Mouse (Mus musculus) heart, adult 9 months (tissue): ENCODE measurements around the gene Tfap2d.

Experiments used
- DNase-seq, 2 experiments: peaks; one replicate each; pipeline ENCODE4 v3.0.0; 2022; ENCODE audit warnings: low spot score in 2 of 2

The Tfap2d gene

DNA sequence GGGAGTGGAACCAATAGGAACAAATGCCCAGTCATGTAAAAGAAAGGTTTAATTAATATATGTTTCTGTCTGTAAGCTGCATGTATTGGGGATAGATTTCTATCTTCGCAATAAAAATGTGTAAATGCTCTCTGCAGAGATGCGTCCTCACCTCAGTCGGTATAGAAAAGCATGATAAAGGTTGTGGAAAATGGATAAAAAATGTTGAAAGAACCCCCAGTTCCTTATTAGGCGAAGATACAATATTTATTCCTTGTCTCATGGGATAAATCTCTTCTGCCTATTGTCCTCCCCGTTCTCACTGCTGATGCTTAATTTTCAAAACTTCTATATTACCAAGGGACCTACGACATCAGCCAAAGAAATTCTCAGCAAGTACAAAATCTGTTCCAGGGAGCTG lies at the start of gene Tfap2d:
Gene Tfap2d, plus strand, starts transcription at position 392 of the 400 bp plus-strand sequence.
- DNase-seq: no peak

DNA sequence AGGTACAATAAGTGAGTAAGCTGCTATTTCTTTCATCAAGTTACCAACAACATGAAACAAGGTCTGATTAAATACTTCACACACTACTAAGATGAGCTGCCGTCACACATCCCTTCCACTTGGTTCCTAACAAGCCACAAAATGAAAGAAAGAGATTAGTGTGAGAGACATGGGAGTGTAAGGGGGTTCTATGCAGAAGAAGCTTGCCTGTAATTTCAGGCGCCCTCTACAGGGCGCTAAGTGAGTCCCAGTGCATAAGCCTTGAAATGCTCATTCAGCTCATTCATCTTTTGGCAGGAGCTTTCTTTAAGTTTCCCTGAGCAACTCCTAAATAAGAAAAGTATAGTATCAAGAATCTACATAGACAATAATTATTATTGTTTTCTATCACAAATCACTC lies 46.5 kb upstream of the Tfap2d start:
- no peak for DNase-seq

DNA sequence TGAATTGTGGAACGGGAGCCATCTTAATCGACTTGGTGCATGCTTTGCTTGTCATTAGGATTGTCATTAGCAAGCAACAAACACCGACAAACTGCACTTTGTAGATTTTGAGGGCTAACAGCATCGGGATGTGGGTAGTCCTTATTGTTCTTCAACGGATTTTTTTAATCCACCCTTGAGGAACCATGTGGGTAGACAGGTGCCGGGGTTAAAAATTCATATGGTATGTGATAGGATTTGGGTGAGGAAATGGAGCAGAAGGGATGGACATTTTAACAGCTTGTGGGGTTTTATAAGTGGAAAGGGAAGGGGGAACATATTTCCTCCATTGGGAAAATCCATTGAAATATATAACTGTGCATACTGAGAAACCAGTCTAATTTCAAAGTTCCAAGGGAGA lies 46.0 kb upstream of the Tfap2d start:
- no peak for DNase-seq

DNA sequence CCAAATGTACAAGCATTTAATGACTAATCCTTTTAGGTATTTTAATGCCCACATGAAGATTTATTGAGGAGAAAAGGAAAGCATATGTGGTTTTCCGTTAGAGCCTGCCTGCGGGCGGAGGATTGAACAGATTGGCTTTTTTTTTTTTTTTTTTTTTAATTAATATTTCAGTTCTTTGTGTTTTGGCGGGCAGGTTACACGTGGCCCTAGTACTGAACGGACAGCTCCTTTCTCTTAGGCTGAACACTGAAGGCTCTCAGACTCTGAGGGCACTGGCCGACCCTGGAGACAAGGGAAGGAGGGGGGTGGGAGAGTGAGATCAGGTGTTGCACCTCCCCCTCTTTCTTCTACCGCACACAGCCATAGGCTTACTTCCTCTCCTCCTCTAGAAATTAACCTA lies 14.7 kb upstream of the Tfap2d start:
- DNase-seq: no peak

DNA sequence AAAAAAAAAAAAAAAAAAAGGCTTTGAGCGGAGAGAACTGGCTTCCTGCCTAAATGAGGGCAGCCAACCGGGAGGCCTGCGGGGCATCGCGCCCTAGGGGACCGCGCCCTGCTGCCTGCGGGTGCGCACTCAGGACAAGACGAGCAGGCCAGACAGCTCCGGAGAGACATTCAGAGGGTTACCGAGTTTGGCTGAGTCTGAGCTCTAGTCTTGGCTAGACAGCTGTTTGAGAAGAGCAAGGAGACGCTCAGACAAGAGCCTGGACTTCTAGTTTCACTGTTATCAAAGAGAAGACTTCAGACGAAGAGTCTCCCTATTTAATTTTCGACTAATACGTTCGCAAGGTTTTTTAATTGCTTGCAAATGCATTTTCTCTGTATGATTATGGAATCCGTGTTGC lies 5.9 kb upstream of the Tfap2d start:
- no peak for DNase-seq

DNA sequence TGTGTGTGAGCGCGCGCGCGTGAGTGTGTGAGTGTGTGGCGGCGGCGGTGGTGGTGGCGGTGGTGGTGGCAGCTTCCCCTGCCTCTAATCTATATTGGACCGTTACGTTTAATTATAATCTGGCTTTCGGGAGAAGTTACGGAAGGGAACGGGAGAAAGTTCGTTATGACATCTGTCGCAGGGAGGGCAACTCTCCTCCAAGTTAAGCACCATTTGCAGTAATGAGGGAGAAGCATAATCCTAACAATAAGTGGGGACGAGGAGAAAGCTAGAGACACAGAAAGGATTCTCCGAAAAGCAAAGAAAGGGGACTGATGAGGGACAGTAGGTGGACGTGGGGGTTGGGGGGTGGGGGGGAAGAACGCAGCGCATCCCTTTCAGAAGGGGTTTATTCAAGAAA lies 494 bp downstream of the Tfap2d start:
- no peak for DNase-seq

DNA sequence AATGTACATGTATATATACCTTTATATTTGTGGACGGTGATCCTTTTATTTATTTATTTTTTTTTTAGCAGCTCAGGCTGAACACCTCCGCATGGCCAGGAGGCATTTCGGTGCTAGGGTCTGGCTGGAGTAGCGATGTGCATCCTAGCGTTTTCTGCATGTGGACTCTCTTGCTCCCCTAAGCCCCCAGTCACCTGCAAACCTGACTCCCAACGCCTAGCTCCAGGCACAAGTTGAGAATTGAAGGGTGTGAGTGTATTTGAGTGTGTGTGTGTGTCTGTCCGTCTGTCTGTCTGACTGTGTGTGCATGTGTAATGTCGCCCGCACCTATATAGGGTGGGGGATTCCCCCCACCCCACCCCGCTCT lies 937 bp downstream of the Tfap2d start:
- DNase-seq: no peak

DNA sequence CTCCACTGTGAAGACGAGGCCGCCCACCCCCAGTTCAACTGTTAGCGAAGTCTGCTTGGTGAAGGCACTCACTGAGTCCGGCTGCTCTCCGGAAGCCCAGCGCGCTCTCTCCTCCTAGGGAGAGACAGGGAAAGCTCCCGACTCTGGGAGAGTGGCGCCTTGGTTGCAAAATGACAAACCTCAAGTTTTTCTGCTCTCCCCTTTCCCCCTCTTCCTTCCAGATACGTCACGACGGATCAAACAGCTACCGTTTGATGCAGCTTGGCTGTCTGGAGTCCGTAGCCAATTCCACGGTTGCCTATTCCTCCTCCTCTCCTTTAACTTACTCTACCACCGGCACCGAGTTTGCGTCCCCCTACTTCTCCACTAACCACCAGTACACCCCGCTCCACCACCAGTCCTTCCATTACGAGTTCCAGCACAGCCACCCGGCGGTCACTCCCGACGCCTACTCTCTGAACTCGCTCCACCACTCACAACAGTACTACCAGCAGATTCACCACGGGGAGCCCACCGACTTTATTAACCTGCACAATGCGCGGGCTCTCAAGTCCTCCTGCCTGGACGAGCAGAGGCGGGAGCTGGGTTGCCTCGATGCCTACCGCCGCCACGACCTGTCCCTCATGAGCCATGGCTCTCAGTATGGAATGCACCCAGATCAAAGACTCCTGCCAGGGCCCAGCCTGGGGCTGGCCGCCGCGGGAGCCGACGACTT lies 1.5 kb downstream of the Tfap2d start:
- DNase-seq: no peak

DNA sequence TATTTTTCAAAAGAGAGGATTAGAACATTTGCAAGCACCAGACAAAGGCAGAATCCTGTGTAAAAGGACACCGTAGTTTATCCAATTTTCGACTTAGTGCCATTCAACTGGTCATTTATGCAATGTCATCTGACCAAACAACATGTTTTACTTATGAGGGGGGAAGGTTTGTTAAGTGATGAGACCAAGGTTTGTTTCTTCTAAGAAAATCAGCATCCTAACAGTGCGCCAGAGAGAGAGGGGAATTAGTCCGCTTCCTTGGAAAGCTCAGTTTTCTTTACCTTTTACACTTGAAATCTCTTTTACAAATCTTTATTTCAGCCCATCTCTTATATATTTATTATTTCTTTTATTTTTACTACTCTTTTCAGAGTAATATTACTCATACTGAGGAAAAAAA lies 3.6 kb downstream of the Tfap2d start:
- no peak for DNase-seq

DNA sequence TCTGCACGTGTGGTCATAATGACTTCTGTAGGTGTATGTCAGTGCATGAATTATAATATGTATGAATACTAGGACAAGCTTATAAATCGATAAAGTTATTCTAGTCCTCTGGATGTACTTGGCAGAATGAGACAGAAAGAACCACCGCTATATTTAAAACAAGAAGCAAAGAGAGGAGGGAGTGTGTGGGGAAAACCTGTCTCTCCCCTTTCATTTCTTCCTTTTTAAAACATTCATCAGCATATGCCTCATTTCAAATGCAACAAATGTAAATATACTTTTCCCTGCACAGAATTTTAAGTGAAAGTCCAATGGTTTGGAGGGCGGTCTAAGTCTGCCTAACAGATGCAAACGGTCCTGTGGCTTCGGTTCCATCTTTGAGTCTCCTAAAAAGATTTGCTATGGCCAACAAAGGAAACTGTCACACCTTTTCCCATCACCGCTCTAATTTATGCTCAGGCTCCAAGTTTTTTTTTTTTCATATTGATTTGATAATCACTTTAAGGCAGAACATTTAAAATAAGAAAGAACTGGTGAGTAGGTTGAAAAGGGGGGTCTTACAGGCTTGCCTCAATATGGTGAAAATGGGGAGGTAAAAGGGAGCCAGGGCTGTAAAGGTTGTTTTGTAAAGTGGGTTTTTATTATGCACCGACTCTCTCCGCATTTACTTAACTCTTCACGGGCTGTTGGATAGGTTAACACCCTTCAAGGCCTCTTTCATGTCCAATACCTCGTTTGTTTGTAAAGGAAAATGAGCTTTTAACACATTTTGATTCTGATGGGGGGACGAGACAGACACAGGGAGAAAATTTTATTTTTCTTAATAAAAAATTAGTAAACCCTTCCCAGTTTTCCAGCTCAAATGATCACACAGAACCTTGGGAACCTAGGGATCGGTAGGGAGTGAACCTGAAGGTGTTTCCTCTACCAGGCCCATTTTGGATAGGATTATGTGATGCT lies 4.3 kb downstream of the Tfap2d start:
- DNase-seq: no peak

DNA sequence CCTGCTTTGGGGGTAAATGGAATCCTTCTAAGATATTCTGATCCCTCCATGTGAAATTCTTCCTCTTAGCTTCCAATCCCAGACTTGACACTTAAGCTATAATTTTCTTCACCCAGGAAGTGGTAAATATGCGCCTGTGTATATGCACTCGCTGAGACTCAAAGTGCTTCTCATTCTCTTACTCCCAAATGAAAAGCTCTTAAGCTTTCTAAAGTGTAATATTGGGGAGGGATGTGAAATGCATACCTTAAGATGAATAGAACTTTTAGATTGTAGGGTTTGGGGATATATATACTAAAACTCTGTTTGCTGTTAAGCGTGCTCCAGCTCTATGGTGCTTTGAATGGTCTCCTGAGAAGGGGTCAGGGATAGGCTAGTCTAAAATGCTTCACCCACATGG lies 5.0 kb downstream of the Tfap2d start:
- DNase-seq: no peak

DNA sequence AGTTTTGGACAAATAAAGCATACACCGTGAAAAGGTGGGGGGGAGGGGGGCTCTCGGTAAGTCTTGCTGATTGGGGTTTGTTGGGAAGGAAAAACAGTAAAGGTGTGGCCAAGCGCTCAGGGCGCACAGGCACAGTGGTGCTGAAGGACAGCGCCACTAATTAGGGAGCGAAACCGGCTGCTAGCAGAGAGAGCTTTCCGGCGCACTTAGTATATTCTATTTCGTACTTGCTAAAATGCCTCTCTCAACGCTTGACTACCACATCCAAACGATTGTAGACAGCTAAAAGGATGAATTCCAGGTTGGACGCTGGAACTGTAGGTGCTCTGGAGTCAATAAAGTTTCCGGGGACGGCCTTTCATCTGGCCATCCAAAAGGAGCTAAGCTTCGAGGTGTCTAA lies 6.9 kb downstream of the Tfap2d start:
- no peak for DNase-seq

DNA sequence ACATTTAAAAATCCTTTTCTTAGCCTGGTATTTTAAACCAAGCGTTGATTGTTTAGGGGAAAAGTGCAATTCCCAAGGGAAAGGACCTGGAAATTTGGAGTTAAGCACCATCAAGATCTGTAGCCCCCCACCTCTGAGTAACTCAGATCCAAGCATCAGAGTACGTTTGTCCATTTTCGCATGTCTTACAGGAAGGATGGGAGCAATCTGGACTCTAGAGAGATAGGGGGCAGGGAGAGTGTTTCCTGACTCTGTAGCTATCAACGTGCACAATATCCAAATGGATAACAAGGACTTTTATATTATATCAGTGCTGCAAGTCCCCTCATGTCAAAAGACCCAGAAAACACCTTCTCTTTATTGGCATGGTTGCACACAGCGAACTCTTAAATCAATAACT lies 7.4 kb downstream of the Tfap2d start:
- no peak for DNase-seq

DNA sequence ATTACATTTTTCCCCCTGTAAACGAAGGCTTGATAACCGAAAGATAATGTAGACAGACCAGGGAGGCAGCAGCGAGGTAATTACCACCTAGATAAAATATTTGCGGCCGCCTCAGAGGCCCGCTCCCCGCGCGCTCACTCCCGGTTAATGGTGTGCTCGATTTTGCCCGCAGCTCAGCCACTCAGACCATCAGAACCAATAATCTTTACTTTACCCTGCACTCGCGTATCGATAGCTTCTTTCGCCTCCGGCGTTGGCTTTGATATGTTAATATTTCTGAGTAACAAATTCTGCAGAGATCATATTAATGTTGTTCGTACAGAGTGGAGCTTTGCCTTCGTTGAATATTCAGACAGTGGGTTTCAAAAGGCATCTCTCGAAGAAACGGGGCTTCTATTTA lies 8.2 kb downstream of the Tfap2d start:
- no peak for DNase-seq

DNA sequence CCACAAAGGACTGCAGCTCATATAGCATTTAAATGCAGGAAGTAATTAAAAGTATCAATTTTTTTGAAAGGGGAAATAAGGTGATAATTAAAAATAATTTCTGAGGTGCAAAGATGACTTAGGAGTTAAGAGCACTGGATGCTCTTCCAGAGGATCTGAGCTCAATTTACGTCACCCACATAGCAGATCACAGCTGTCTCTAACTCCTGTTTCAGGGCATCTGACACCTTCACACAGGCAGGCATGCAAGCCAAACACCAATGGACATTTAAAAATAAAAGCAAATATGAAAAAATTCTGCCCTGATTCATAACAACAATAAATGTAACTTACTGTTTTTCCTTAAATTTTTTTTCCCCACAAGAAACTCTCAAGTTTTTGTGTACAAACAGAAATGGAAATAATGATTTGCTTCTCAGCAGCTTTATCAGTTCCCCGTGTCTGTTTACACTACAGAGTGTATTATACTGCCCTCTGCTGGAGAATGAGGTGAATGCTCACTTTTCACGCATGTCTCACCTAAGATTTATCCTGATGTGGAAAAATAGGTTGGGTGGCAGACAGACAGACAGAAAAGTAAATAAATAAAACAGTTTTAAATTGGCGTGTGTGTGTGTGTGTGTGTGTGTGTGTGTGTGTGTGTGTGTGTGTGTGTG lies 76.0 kb downstream of the Tfap2d start:
- no peak for DNase-seq

DNA sequence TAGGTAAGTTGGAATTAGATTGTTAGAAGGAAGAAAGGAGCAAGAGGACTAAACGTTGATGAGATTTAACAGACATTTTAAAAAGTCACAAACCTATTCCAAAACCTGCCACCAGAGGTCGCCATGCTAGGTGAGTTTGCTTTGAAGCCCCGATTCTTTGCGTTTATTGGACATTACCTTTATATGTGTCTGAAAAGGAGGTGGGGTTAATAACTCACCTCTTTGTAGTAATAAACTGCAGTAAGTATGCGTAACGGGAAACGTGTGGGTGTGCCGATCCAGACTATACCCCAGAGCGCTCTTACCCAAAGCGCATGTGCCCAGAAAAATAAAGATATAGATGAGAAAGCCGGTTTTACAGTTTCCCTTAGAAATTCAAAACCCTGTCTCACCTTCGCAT lies 102.8 kb downstream of the Tfap2d start:
- no peak for DNase-seq

DNA sequence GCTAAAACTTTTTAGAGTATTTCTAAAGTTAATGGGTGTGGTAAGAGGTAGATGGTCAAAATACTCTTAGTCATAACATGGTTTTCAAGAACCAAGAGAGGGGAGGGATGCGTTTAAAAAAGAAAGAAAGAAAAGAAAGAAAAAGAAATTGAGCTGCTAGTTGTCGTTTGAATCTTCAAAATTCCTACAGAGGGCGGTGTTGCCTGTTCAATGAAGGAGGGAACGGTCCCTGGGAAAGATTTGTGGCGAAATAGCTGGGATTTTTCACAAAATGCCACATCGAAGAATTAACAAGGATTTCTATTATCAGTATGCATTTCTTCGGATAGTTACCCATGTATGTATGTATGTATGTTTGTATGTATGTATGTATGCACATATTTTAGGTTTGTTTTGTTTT lies 103.4 kb downstream of the Tfap2d start:
- no peak for DNase-seq

DNA sequence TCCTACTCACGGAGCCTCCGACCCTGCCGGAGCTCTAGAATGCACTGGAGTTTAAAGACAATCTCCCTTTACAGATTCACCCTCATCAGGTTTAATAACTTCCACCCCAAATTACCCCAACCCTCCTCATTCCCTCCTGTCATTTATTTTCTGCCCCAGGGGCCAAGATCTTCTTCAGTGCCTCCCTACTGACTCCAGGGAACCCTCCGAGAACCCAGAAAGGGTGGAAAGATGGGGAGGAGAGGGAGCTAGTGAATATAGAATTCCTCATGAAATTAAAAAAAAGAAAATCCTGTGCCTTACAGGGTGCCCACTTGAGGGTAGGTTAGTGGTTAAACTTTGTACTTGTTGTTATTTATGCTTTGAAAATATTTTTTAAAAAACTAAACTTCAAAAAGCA lies 104.8 kb downstream of the Tfap2d start:
- DNase-seq: no peak

DNA sequence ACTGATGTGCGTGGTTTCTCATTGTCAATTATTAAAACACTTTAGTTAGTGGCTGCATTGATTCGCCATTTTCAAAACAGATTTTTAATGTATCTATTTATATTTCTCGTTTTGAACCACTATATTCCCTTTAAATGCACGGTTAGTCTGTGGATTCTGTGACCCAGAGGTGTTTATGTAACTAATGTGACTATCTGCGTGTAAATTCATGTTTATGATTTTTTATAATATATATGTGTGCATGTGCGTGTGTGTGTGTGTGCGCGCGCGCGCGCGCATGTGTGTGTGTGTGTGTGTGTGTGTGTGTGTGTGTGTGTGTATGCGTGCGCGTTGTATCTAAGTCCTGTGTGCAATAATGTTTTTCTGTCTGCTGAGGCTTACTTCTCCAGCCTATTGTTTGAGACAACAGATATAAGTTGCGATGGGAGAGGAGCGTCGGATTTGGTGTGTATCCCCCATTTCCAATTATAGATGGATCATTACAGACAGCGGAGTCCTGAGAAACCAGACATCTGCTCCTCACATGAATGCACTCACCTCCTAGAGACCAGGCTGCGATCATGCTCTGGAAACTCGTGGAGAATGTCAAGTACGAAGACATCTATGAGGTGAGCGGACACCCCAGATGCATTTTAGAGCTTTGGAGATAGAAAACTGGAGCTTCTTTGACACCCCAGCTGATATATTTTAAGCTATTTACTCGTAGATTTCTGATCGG lies 106.0 kb downstream of the Tfap2d start, which contains the start of gene Tfap2b:
Gene Tfap2b, plus strand, starts transcription at position 274 of the 718 bp plus-strand sequence.
- no peak for DNase-seq

DNA sequence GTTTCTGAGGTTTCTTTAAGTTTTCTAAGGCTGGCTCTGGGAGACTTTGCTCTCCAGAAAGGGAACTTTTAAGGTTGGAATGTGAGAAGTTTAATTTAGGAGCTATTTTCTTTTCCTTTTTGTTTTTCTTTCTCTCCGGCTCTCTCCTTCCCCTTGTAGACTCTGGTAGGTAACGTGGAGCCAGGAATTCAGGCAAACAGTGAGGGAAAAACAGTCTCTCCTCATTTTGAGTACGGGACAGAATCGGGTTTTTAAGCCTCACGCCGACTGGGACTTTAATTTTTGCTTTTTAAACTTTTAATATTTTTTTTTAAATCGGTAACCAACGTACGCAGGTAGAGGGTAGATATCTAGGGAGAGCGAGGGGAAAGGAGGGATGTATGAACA lies 106.5 kb downstream of the Tfap2d start:
- DNase-seq: no peak

DNA sequence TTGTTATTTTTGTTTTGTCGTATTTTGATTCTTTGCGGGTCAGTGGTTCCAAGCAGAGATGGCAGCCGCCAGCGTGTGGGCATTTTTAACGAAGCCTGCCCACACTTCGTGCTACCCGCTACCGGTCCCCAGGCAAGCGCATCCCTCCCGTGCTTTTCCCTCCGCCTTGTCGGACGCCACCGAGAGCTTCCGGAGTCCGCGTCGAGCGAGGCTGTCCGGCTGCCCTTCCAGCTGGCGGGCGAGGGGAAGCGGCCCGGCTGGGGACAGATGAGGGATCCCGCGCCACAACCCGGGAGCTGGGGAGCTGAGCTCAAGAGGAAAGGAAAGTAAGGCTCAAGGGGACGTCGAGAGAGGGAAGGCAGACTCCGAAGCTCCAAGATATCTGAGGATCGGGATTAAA lies 107.0 kb downstream of the Tfap2d start:
- DNase-seq: no peak
